Mouse (Mus musculus) gastrocnemius, postnatal 4 days (tissue): ENCODE results near the gene Dmpk. TPM values are rescaled to one million over a fixed set of nuclear protein-coding genes. Genes with fewer than 3 reads are reported as not detected.

Source experiments
- DNase-seq, 2 experiments: peaks; one replicate each; pipeline ENCODE4 v3.0.0; 2021 to 2022; ENCODE audit warnings: low spot score in 2 of 2, mixed read lengths in 2 of 2
- total RNA-seq, 2 experiments: library from RNA; stranded (reverse); gene quantifications; 2 replicates each; pipeline ENCODE4 v1.2.3; 2021

Dmpk gene
- total RNA-seq, 2 experiments from 2014 or later, result 287 to 292 TPM

GRCm38 (mm10) chr7:19094826-19095750 is 11.4 kb downstream of the Dmpk start:
- peak; percentile 43 to 70 for DNase-seq

- peak; percentile 52 to 76 for DNase-seq
Observed at GRCm38 (mm10) chr7:19095751-19096110, 12.1 kb downstream of the Dmpk start.

GRCm38 (mm10) chr7:19096421-19096976 is 12.8 kb downstream of the Dmpk start:
- no peak for DNase-seq

- no peak for DNase-seq
Observed at GRCm38 (mm10) chr7:19097217-19097616, 13.6 kb downstream of the Dmpk start.

GRCm38 (mm10) chr7:19097863-19098262 is 14.2 kb downstream of the Dmpk start:
- no peak for DNase-seq

- no peak for DNase-seq
Observed at GRCm38 (mm10) chr7:19098811-19099210, 15.2 kb downstream of the Dmpk start.

GRCm38 (mm10) chr7:19100290-19100689 is 16.6 kb downstream of the Dmpk start:
- no peak for DNase-seq

- DNase-seq, result no peak
Observed at GRCm38 (mm10) chr7:19103741-19104140, 20.1 kb downstream of the Dmpk start.

- DNase-seq, result no peak
Observed at GRCm38 (mm10) chr7:19104486-19104885, 20.8 kb downstream of the Dmpk start.

- no peak for DNase-seq
Observed at GRCm38 (mm10) chr7:19107436-19107835, 23.8 kb downstream of the Dmpk start.

- no peak for DNase-seq
Observed at GRCm38 (mm10) chr7:19109565-19109964, 25.9 kb downstream of the Dmpk start.

- peak in 1 of 2 experiments; percentile 59 for DNase-seq
Observed at GRCm38 (mm10) chr7:19118028-19118771, 34.6 kb downstream of the Dmpk start, which contains the start of gene Gm4969. Gm4969 (minus strand) TSS chr7:19118368.

GRCm38 (mm10) chr7:19119083-19119482 is 35.4 kb downstream of the Dmpk start:
- no peak for DNase-seq

- peak; percentile 69 to 89 for DNase-seq
Observed at GRCm38 (mm10) chr7:19119631-19120429, 36.2 kb downstream of the Dmpk start, which contains the start of gene Fbxo46. Fbxo46 (plus strand) TSS chr7:19119859.

- no peak for DNase-seq
Observed at GRCm38 (mm10) chr7:19121686-19122085, 38.0 kb downstream of the Dmpk start.

GRCm38 (mm10) chr7:19124713-19125112 is 41.1 kb downstream of the Dmpk start:
- no peak for DNase-seq

GRCm38 (mm10) chr7:19127744-19128143 is 44.1 kb downstream of the Dmpk start:
- no peak for DNase-seq

GRCm38 (mm10) chr7:19129396-19129795 is 45.7 kb downstream of the Dmpk start:
- DNase-seq, result no peak

- DNase-seq, result no peak
Observed at GRCm38 (mm10) chr7:19130657-19131056, 47.0 kb downstream of the Dmpk start.

GRCm38 (mm10) chr7:19131324-19131848 is 47.7 kb downstream of the Dmpk start:
- peak; percentile 97 for DNase-seq

- DNase-seq, result no peak
Observed at GRCm38 (mm10) chr7:19136168-19136567, 52.5 kb downstream of the Dmpk start.
